Mouse (Mus musculus) C2C12 (cell line): ENCODE measurements around the gene Cbs. TPM values are rescaled to one million over a fixed set of nuclear protein-coding genes. Genes with fewer than 3 reads are reported as not detected.

Experiments
- H3K27me3 ChIP-seq: one replicate; pipeline ENCODE4 v1.6.1; 2011; ENCODE audit not compliant: control insufficient read depth, insufficient read depth, insufficient read length
- H3K36me3 ChIP-seq: one replicate; pipeline ENCODE4 v1.6.1; 2011; ENCODE audit not compliant: control insufficient read depth, insufficient read depth
- H3K4me3 ChIP-seq: one replicate; pipeline ENCODE4 v1.5.1; 2011; ENCODE audit warnings: mild to moderate bottlenecking, control low read depth; ENCODE audit not compliant: poor library complexity, insufficient read depth, severe bottlenecking
- H3K79me2 ChIP-seq: one replicate; pipeline ENCODE4 v1.6.1; 2011; ENCODE audit not compliant: control insufficient read depth, insufficient read depth
- H3K79me3 ChIP-seq: one replicate; pipeline ENCODE4 v1.6.1; 2011; ENCODE audit warnings: low read depth, control low read depth
- H3ac ChIP-seq: one replicate; pipeline ENCODE3; 2011; ENCODE audit warnings: low read depth; ENCODE audit not compliant: control insufficient read depth, insufficient read length
- CEBPB ChIP-seq: IDR thresholded peaks from one replicate; pipeline ENCODE4 v1.6.1; 2011; ENCODE audit warnings: low read depth, mild to moderate bottlenecking, control low read depth, moderate library complexity
- CTCF ChIP-seq: IDR thresholded peaks from one replicate; pipeline ENCODE4 v1.5.1; 2011; ENCODE audit not compliant: control insufficient read depth, insufficient read depth, insufficient read length
- FOSL1 ChIP-seq: IDR thresholded peaks from one replicate; pipeline ENCODE4 v1.8.0; 2011; ENCODE audit warnings: mild to moderate bottlenecking, low read length; ENCODE audit not compliant: poor library complexity, insufficient read depth, severe bottlenecking
- MAX ChIP-seq: IDR thresholded peaks from one replicate; pipeline ENCODE4 v1.6.1; 2011; ENCODE audit warnings: mild to moderate bottlenecking, control low read depth
- MYOD1 ChIP-seq: IDR thresholded peaks from one replicate; pipeline ENCODE4 v1.6.1; 2011; ENCODE audit warnings: low read depth; ENCODE audit not compliant: control insufficient read depth, insufficient read length
- MYOG ChIP-seq: IDR thresholded peaks from one replicate; pipeline ENCODE4 v1.6.1; 2011; ENCODE audit not compliant: control insufficient read depth, insufficient read length; ENCODE audit errors: extremely low read depth
- USF1 ChIP-seq: IDR thresholded peaks from one replicate; pipeline ENCODE4 v1.6.1; 2011; ENCODE audit warnings: low read depth, mild to moderate bottlenecking, control low read depth, moderate library complexity
- polyA plus RNA-seq: library from polyadenylated mRNA; unstranded; fragments of >200 nt; fragmentation: generic; extraction: Trizol; gene quantifications from one replicate; pipeline ENCODE4 v1.2.1, GENCODE M21; 2012; ENCODE audit warnings: missing spikeins

Cbs gene
- polyA plus RNA-seq, 1 experiment: 0.25 TPM

GRCm38 (mm10) chr17:31674426-31674825, 37.4 kb upstream of the Cbs start:
- Histone ChIP-seq H3ac (no peak overlapping the region), H3K36me3 (no peaks in the 10 kb centered on the region), H3K79me3 (no peaks in the 10 kb centered on the region), H3K27me3 (peaks cover 11% of the 10 kb centered on the region), H3K79me2 (no peaks in the 10 kb centered on the region), H3K4me3 (no peak overlapping the region)
- TF ChIP-seq USF1 (no peak), CEBPB (no peak), CTCF (no peak), MYOG (no peak), MYOD1 (no peak), MAX (no peak), FOSL1 (no peak)

GRCm38 (mm10) chr17:31672279-31672678, 35.2 kb upstream of the Cbs start:
- no peaks in the 10 kb centered on the region for H3K79me3 ChIP-seq
- H3K27me3 ChIP-seq: no peaks in the 10 kb centered on the region
- TF ChIP-seq USF1: no peak
- no peak for TF ChIP-seq CTCF
- TF ChIP-seq CEBPB: no peak
- no peak for TF ChIP-seq FOSL1
- no peak for TF ChIP-seq MYOD1
- TF ChIP-seq MYOG: no peak
- TF ChIP-seq MAX: no peak
- H3K36me3 ChIP-seq: no peaks in the 10 kb centered on the region
- H3ac ChIP-seq: no peak overlapping the region
- no peak overlapping the region for H3K4me3 ChIP-seq
- H3K79me2 ChIP-seq: no peaks in the 10 kb centered on the region

GRCm38 (mm10) chr17:31671698-31672097, 34.7 kb upstream of the Cbs start:
- Histone ChIP-seq H3K27me3 (no peaks in the 10 kb centered on the region), H3K79me2 (no peaks in the 10 kb centered on the region), H3K36me3 (no peaks in the 10 kb centered on the region), H3ac (no peak overlapping the region), H3K79me3 (no peaks in the 10 kb centered on the region), H3K4me3 (no peak overlapping the region)
- TF ChIP-seq CEBPB (no peak), MYOG (no peak), MYOD1 (no peak), CTCF (no peak), USF1 (no peak), FOSL1 (no peak), MAX (no peak)

- TF ChIP-seq FOSL1 (no peak), CEBPB (no peak), MYOD1 (no peak), USF1 (no peak), CTCF (no peak), MYOG (no peak), MAX (no peak)
These were observed 33.1 kb upstream of the Cbs start for GRCm38 (mm10) chr17:31670163-31670562.

GRCm38 (mm10) chr17:31668306-31668705, 31.3 kb upstream of the Cbs start:
- no peaks in the 10 kb centered on the region for H3K27me3 ChIP-seq
- no peak for TF ChIP-seq CTCF
- no peaks in the 10 kb centered on the region for H3K79me2 ChIP-seq
- H3K4me3 ChIP-seq: no peak overlapping the region
- H3K36me3 ChIP-seq: no peaks in the 10 kb centered on the region
- H3ac ChIP-seq: no peak overlapping the region
- H3K79me3 ChIP-seq: no peaks in the 10 kb centered on the region

More at GRCm38 (mm10) chr17:31670163-31670562, 33.1 kb upstream of the Cbs start:
- Histone ChIP-seq H3K36me3 (no peaks in the 10 kb centered on the region), H3K79me2 (no peaks in the 10 kb centered on the region), H3ac (no peak overlapping the region), H3K4me3 (no peak overlapping the region), H3K27me3 (no peaks in the 10 kb centered on the region), H3K79me3 (no peaks in the 10 kb centered on the region)

GRCm38 (mm10) chr17:31664760-31665159, 27.7 kb upstream of the Cbs start:
- Histone ChIP-seq H3K36me3 (no peaks in the 10 kb centered on the region), H3K79me3 (no peaks in the 10 kb centered on the region), H3K79me2 (no peaks in the 10 kb centered on the region), H3ac (no peak overlapping the region), H3K4me3 (no peak overlapping the region), H3K27me3 (no peaks in the 10 kb centered on the region)
- peak; percentile 83 for TF ChIP-seq CTCF
- TF ChIP-seq MAX: no peak
- TF ChIP-seq USF1: no peak
